21 mouse cellular contexts compared by ENCODE assay signal in genomic region chr17:48784417-48784816, GRCm38 (mm10).
DNase-seq lines count a peak whose midpoint lies in the region; ATAC-seq and TF ChIP-seq lines count a peak whose summit lies in the region.
"Had no signal": no experiment of that assay in that cellular context is flagged by ENCODE, and none has a peak within 500 bp of the region (broad histone marks: within the 10 kb centered on the region; RNA-seq: fewer than 3 reads in every experiment).

No protein-coding gene starts in this region.

- no peaks in the 10 kb centered on the region for H3K9me3 ChIP-seq in forebrain, embryonic 16.5 days (ENCODE audit: control insufficient read depth, low read length)
- no peaks in the 10 kb centered on the region for H3K9me3 ChIP-seq in forebrain, embryonic 10.5 days
- H3K9me3 ChIP-seq in hindbrain, embryonic 14.5 days (ENCODE audit: control insufficient read depth, low read length), result no peaks in the 10 kb centered on the region
- no peaks in the 10 kb centered on the region for H3K9me3 ChIP-seq in hindbrain, embryonic 10.5 days
- no peaks in the 10 kb centered on the region for H3K9me3 ChIP-seq in midbrain, embryonic 11.5 days (ENCODE audit: control insufficient read depth, low read length)
- 0 out of 2 replicates have a peak, but pooled peaks cover 3% of the 10 kb centered on the region for H3K9me3 ChIP-seq in midbrain, embryonic 10.5 days (replicated peaks)
- H3K9me3 ChIP-seq: embryonic facial prominence, embryonic 15.5 days; limb, embryonic 12.5 days; neural tube, embryonic 13.5 days had no signal

- ATAC-seq in forebrain, embryonic 16.5 days, result peak; percentile 49; the same call in 1 of the 2 replicates
- 0 out of 2 replicates have a peak, but pooled peaks have one; percentile 14 for ATAC-seq in hindbrain, embryonic 14.5 days (ENCODE audit: low FRiP score)
- ATAC-seq in midbrain, embryonic 11.5 days (ENCODE audit: low FRiP score), result no peak
- ATAC-seq: liver, postnatal 0 days; lung, postnatal 0 days had no signal

- H3K27me3 ChIP-seq in forebrain, embryonic 16.5 days (replicated peaks; ENCODE audit: control insufficient read depth, insufficient read depth, low read length), result no peaks in the 10 kb centered on the region
- no peaks in the 10 kb centered on the region for H3K27me3 ChIP-seq in forebrain, embryonic 10.5 days (ENCODE audit: poor library complexity, severe bottlenecking)
- no peaks in the 10 kb centered on the region for H3K27me3 ChIP-seq in hindbrain, embryonic 14.5 days (ENCODE audit: control insufficient read depth, insufficient read depth, low read length)
- peaks cover 3% of the 10 kb centered on the region; the same call in 1 of the 2 replicates for H3K27me3 ChIP-seq in hindbrain, embryonic 10.5 days (ENCODE audit: insufficient read depth, poor library complexity, severe bottlenecking)
- no peaks in the 10 kb centered on the region for H3K27me3 ChIP-seq in midbrain, embryonic 11.5 days (ENCODE audit: control insufficient read depth, insufficient read depth, low read length)
- H3K27me3 ChIP-seq in midbrain, embryonic 10.5 days (ENCODE audit: low read depth, poor library complexity, severe bottlenecking), result no peaks in the 10 kb centered on the region
- H3K27me3 ChIP-seq: embryonic facial prominence, embryonic 15.5 days; limb, embryonic 12.5 days; neural tube, embryonic 13.5 days had no signal

- no peak for TF ChIP-seq POLR2A in brain, embryonic 14.5 days (IDR thresholded peaks at IDR 0.05; ENCODE audit: borderline replicate concordance, extremely low read depth, insufficient read depth, insufficient read length, poor library complexity, severe bottlenecking)

- no peak overlapping the region for H3K4me2 ChIP-seq in forebrain, embryonic 16.5 days (ENCODE audit: low read length)
- no peak overlapping the region for H3K4me2 ChIP-seq in hindbrain, embryonic 14.5 days (replicated peaks)
- no peak overlapping the region for H3K4me2 ChIP-seq in midbrain, embryonic 11.5 days
- H3K4me2 ChIP-seq: embryonic facial prominence, embryonic 15.5 days; limb, embryonic 12.5 days; liver, embryonic 11.5 days; neural tube, embryonic 13.5 days had no signal

- peaks cover 2% of the 10 kb centered on the region; the same call in 1 of the 2 replicates for H3K4me1 ChIP-seq in forebrain, embryonic 16.5 days (replicated peaks; ENCODE audit: control insufficient read depth, insufficient read depth, low read length)
- H3K4me1 ChIP-seq in forebrain, embryonic 10.5 days, result peaks cover 17% of the 10 kb centered on the region; the same call in 1 of the 2 replicates
- H3K4me1 ChIP-seq in hindbrain, embryonic 14.5 days (replicated peaks; ENCODE audit: control insufficient read depth, insufficient read depth, low read length), result peaks cover 3% of the 10 kb centered on the region; the same call in 1 of the 2 replicates
- peaks cover 6% of the 10 kb centered on the region; the same call in 1 of the 2 replicates for H3K4me1 ChIP-seq in hindbrain, embryonic 10.5 days (replicated peaks)
- H3K4me1 ChIP-seq in midbrain, embryonic 11.5 days (ENCODE audit: control insufficient read depth, insufficient read depth, low read length), result no peaks in the 10 kb centered on the region
- H3K4me1 ChIP-seq in midbrain, embryonic 10.5 days, result peaks cover 4% of the 10 kb centered on the region
- H3K4me1 ChIP-seq: embryonic facial prominence, embryonic 15.5 days; limb, embryonic 12.5 days had no signal

- no peak overlapping the region for H3K4me3 ChIP-seq in forebrain, embryonic 16.5 days (replicated peaks; ENCODE audit: low read length)
- no peak overlapping the region for H3K4me3 ChIP-seq in forebrain, embryonic 10.5 days
- no peak overlapping the region for H3K4me3 ChIP-seq in hindbrain, embryonic 14.5 days (replicated peaks; ENCODE audit: low read length)
- H3K4me3 ChIP-seq in hindbrain, embryonic 10.5 days, result no peak overlapping the region
- no peak overlapping the region for H3K4me3 ChIP-seq in midbrain, embryonic 11.5 days (ENCODE audit: low read depth, low read length)
- no peak overlapping the region for H3K4me3 ChIP-seq in midbrain, embryonic 10.5 days
- H3K4me3 ChIP-seq: embryonic facial prominence, embryonic 15.5 days; limb, embryonic 12.5 days; neural tube, embryonic 13.5 days had no signal

- no peak for TF ChIP-seq CTCF in brain, embryonic 14.5 days (IDR thresholded peaks at IDR 0.05; ENCODE audit: borderline replicate concordance, extremely low read depth, insufficient read depth, insufficient read length)

- H3K36me3 ChIP-seq in forebrain, embryonic 16.5 days (ENCODE audit: control insufficient read depth, insufficient read depth), result no peaks in the 10 kb centered on the region
- no peaks in the 10 kb centered on the region for H3K36me3 ChIP-seq in forebrain, embryonic 10.5 days (replicated peaks)
- no peaks in the 10 kb centered on the region for H3K36me3 ChIP-seq in hindbrain, embryonic 14.5 days (replicated peaks; ENCODE audit: control insufficient read depth, insufficient read depth)
- H3K36me3 ChIP-seq in hindbrain, embryonic 10.5 days, result no peaks in the 10 kb centered on the region
- H3K36me3 ChIP-seq in midbrain, embryonic 11.5 days (ENCODE audit: control insufficient read depth, insufficient read depth, low read length), result no peaks in the 10 kb centered on the region
- H3K36me3 ChIP-seq in midbrain, embryonic 10.5 days, result no peaks in the 10 kb centered on the region
- H3K36me3 ChIP-seq: embryonic facial prominence, embryonic 15.5 days; limb, embryonic 12.5 days; neural tube, embryonic 13.5 days had no signal

- DNase-seq in forebrain, embryonic 10.5 days (ENCODE audit: extremely low spot score, low spot score), result no peak
- peak; percentile 29 for DNase-seq in hindbrain, embryonic 14.5 days (ENCODE audit: low spot score)
- DNase-seq in hindbrain, embryonic 10.5 days (ENCODE audit: low spot score), result no peak
- DNase-seq in midbrain, embryonic 11.5 days (ENCODE audit: low spot score, missing footprints), result peak; percentile 66
- DNase-seq in midbrain, embryonic 10.5 days (ENCODE audit: low spot score), result no peak
- peak; percentile 34 for DNase-seq in brain, embryonic 14.5 days (ENCODE audit: low read depth)
- no peak for DNase-seq in urinary bladder, postnatal 14 days (ENCODE audit: low spot score)
- DNase-seq: adrenal gland, postnatal 10 days; cerebellum, adult 2 months; kidney, adult 2 months; liver, postnatal 0 days; right cerebral cortex, postnatal 14 days; thymus, postnatal 14 days had no signal

- WGBS in forebrain, embryonic 16.5 days, result 70% methylated on average over 5 of the region's 5 CpGs
- WGBS in forebrain, embryonic 10.5 days, result 86% methylated on average over 5 of the region's 5 CpGs
- 75% methylated on average over 5 of the region's 5 CpGs for WGBS in hindbrain, embryonic 14.5 days
- whole genome bisulfite sequencing in hindbrain, embryonic 10.5 days, result 83% methylated on average over 5 of the region's 5 CpGs
- 79% methylated on average over 5 of the region's 5 CpGs for WGBS in midbrain, embryonic 11.5 days
- 88% methylated on average over 5 of the region's 5 CpGs for WGBS in midbrain, embryonic 10.5 days

- no peak overlapping the region for H3K27ac ChIP-seq in forebrain, embryonic 16.5 days (ENCODE audit: low read length)
- H3K27ac ChIP-seq in forebrain, embryonic 10.5 days, result no peak overlapping the region
- no peak overlapping the region for H3K27ac ChIP-seq in hindbrain, embryonic 14.5 days
- H3K27ac ChIP-seq in hindbrain, embryonic 10.5 days, result no peak overlapping the region
- H3K27ac ChIP-seq in midbrain, embryonic 11.5 days (ENCODE audit: low read depth, low read length), result no peak overlapping the region
- H3K27ac ChIP-seq in midbrain, embryonic 10.5 days (replicated peaks), result no peak overlapping the region
- H3K27ac ChIP-seq: embryonic facial prominence, embryonic 15.5 days; kidney, postnatal 0 days; limb, embryonic 12.5 days; macrophage; neural tube, embryonic 13.5 days had no signal

- H3K9ac ChIP-seq in forebrain, embryonic 16.5 days (replicated peaks; ENCODE audit: low read depth, low read length), result no peak overlapping the region
- H3K9ac ChIP-seq in hindbrain, embryonic 14.5 days, result no peak overlapping the region
- no peak overlapping the region for H3K9ac ChIP-seq in midbrain, embryonic 11.5 days (ENCODE audit: low read length)
- H3K9ac ChIP-seq: embryonic facial prominence, embryonic 15.5 days; limb, embryonic 12.5 days; liver, postnatal 0 days; neural tube, embryonic 13.5 days had no signal

Comparison
In these comparisons a context has a peak if more than half of its experiments do, and no peak if none do; other contexts are left out.
1. DNase-seq: peak in hindbrain, embryonic 14.5 days (single experiment), midbrain, embryonic 11.5 days (single experiment) and brain, embryonic 14.5 days (single experiment); none in forebrain, embryonic 10.5 days (single experiment), hindbrain, embryonic 10.5 days (single experiment), midbrain, embryonic 10.5 days (single experiment) and urinary bladder, postnatal 14 days (single experiment).